Mouse (Mus musculus): ENCODE data around the gene Gm2035. TPM values are rescaled to one million over a fixed set of nuclear protein-coding genes. Genes with fewer than 3 reads are reported as not detected.
"Not testable (repeated sequence)": the region's sequence is repeated elsewhere in the genome, so short reads cannot be mapped to it uniquely, and the experiment has no call there.

The Gm2035 gene
- not detected for total RNA-seq (2021)
- long read RNA-seq, experiment 1: 0 reads
- long read RNA-seq, experiment 2: 0 reads

- intact Hi-C loops (cut with DNase I); DNase-seq: not testable (repeated sequence)
Observed at GRCm38 (mm10) chr12:87919721-87920120, at the start of gene Gm2035. Gm2035 (minus strand) TSS chr12:87919857.

DNA sequence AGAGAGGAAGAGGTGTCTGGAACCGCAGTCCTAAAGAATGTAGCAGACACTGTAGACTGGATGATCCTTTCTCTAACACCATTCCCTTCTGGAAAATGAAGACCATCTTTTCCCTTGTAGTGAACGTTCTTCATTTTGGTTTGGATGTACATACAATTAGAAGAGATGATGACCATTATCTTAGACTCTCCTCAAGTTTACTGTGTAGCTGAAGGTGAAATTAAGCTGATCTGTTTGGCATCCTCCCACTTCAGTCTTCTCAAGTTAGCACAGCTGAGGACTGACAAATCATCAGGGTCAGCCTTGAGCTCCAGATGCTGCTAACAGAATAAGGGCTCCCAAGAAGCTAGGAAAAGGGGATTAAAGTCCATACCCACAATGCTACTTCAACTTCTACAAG lies 34.1 kb upstream of the Gm2035 start, which contains the start of gene Gm2042:
Gene Gm2042, plus strand, starts transcription at position 301 of the 400 bp plus-strand sequence.
- DNase-seq; intact Hi-C loops (cut with DNase I): not testable (repeated sequence)

- intact Hi-C loops (cut with DNase I): loop anchor here (10.0 kb wide), 1 partner anchor 360 kb away; the partner anchor contains the start of gene Gm8332
- DNase-seq: not testable (repeated sequence)
Observed at GRCm38 (mm10) chr12:87895070-87895469, 24.6 kb downstream of the Gm2035 start, which contains the start of gene Gm2022. Gm2022 (plus strand) TSS chr12:87895370.

GRCm38 (mm10) chr12:87873772-87874171 lies 45.9 kb downstream of the Gm2035 start, which contains the start of gene Gm2016:
Gm2016 (plus strand) TSS chr12:87874072.
- DNase-seq; intact Hi-C loops (cut with DNase I): not testable (repeated sequence)

Other genes with a start within 250 kb of the Gm2035 start
- not detected for gene Gm21319, start 144.1 kb downstream of the Gm2035 start, total RNA-seq (2021)
- gene Gm21936, start 124.3 kb downstream of the Gm2035 start, total RNA-seq (2021): not detected
- gene BB287469, start 103.3 kb downstream of the Gm2035 start, total RNA-seq (2021): not detected
- not detected for gene Gm2001, start 77.5 kb downstream of the Gm2035 start, total RNA-seq (2021)
- not detected for gene Gm2016, start 45.8 kb downstream of the Gm2035 start, total RNA-seq (2021)
- gene Gm2022, start 24.5 kb downstream of the Gm2035 start, total RNA-seq (2021): not detected
- not detected for gene Gm2042, start 34.2 kb upstream of the Gm2035 start, total RNA-seq (2021)
- not detected for gene Gm2075, start 92.0 kb upstream of the Gm2035 start, total RNA-seq (2021)
- gene Gm6803, start 98.9 kb upstream of the Gm2035 start, total RNA-seq (2021): not detected
- gene Gm2056, start 107.1 kb upstream of the Gm2035 start, total RNA-seq (2021): not detected
- gene Gm16368, start 163.8 kb upstream of the Gm2035 start, total RNA-seq (2021): not detected